Mouse (Mus musculus) liver, embryonic 14.5 days (tissue): ENCODE results near the gene Cgnl1. TPM values are rescaled to one million over a fixed set of nuclear protein-coding genes. Genes with fewer than 3 reads are reported as not detected.

Source experiments
- ATAC-seq: fragments of 200-750 bp; cut with Nextera tagmentation; 2 replicates; pipeline ENCODE4 v1.8.0; 2017; ENCODE audit warnings: moderate number of reproducible peaks, mild to moderate bottlenecking, moderate library complexity; ENCODE audit not compliant: insufficient read depth
- DNase-seq, 3 experiments: peaks; one replicate each; pipeline ENCODE4 v3.0.0-alpha.2; 2012 to 2013; ENCODE audit warnings: low read depth in 3 of 3, low spot score in 3 of 3
- H3K27ac ChIP-seq: fragments of 300-500 bp; sonication (generic); 2 replicates; pipeline ENCODE4 v1.5.1; 2014; ENCODE audit warnings: moderate library complexity, mild to moderate bottlenecking, control low read depth, inconsistent platforms
- H3K27me3 ChIP-seq: fragments of 300-500 bp; sonication (generic); 2 replicates; pipeline ENCODE4 v1.6.1; 2014; ENCODE audit warnings: mild to moderate bottlenecking, low read length, moderate library complexity; ENCODE audit not compliant: control insufficient read depth, insufficient read depth
- H3K36me3 ChIP-seq: fragments of 300-500 bp; sonication (generic); replicated peaks from 2 replicates; pipeline ENCODE4 v1.6.1; 2014; ENCODE audit warnings: low read depth; ENCODE audit not compliant: control insufficient read depth, insufficient read depth
- H3K4me1 ChIP-seq, 2 experiments: fragments of 200-500 bp in 1 of 2; fragments of 300-500 bp in 1 of 2; sonication (generic) in 1 of 2; replicated peaks; 2 replicates each; pipeline ENCODE4 v1.6.1; 2012 to 2014; ENCODE audit warnings: antibody characterized with exemption in 1 of 2, inconsistent platforms in 1 of 2, low read length in 1 of 2; ENCODE audit not compliant: control insufficient read depth in 2 of 2, insufficient read depth in 2 of 2
- H3K4me2 ChIP-seq: fragments of 300-500 bp; sonication (generic); 2 replicates; pipeline ENCODE4 v1.6.1; 2014; ENCODE audit warnings: low read depth, mild to moderate bottlenecking, control low read depth, moderate library complexity
- H3K4me3 ChIP-seq, 2 experiments: fragments of 200-500 bp in 1 of 2; fragments of 300-500 bp in 1 of 2; sonication (generic) in 1 of 2; 2 replicates each; pipeline ENCODE4 v1.5.1; 2012 to 2014; ENCODE audit warnings: low read depth in 2 of 2, low read length in 2 of 2, mild to moderate bottlenecking in 2 of 2, control low read depth in 1 of 2, inconsistent platforms in 1 of 2, moderate library complexity in 1 of 2; ENCODE audit not compliant: insufficient read depth in 1 of 2
- H3K9ac ChIP-seq: fragments of 300-500 bp; sonication (generic); replicated peaks from 2 replicates; pipeline ENCODE4 v1.6.1; 2014; ENCODE audit warnings: mild to moderate bottlenecking, control low read depth, moderate library complexity
- H3K9me3 ChIP-seq: fragments of 300-500 bp; sonication (generic); 2 replicates; pipeline ENCODE4 v1.6.1; 2016; ENCODE audit warnings: low read length, mixed read lengths; ENCODE audit not compliant: control insufficient read depth
- CTCF ChIP-seq: IDR thresholded peaks from 2 replicates; pipeline ENCODE4 v1.5.1; 2016; ENCODE audit warnings: antibody characterized with exemption, low read depth, control low read depth
- EP300 ChIP-seq: IDR thresholded peaks from 2 replicates; pipeline ENCODE4 v1.6.1; 2016; ENCODE audit warnings: antibody characterized with exemption, low read depth
- WGBS: fragments of 180-500 bp; shearing (Covaris S2); extraction: QIAGEN DNeasy Blood & Tissue Kit; methylation state at CpG from one replicate; pipeline ENCODE4 v1.1.7; 2014; ENCODE audit not compliant: insufficient replicate concordance; 5-methylcytosine and 5-hydroxymethylcytosine counted together
- polyA plus RNA-seq, 2 experiments: library from polyadenylated mRNA; depleted of rRNA in 1 of 2; stranded (reverse) in 1 of 2; unstranded in 1 of 2; fragments of >200 nt; fragmentation: Nextera tagmentation in 1 of 2; extraction: Ambion mirVana in 1 of 2; gene quantifications; 2 replicates each; pipeline versions ENCODE4 v1.2.1 to v1.2.3; 2012 to 2014

The Cgnl1 gene
- polyA plus RNA-seq, 2 experiments = 1.2 to 1.8 TPM

DNA sequence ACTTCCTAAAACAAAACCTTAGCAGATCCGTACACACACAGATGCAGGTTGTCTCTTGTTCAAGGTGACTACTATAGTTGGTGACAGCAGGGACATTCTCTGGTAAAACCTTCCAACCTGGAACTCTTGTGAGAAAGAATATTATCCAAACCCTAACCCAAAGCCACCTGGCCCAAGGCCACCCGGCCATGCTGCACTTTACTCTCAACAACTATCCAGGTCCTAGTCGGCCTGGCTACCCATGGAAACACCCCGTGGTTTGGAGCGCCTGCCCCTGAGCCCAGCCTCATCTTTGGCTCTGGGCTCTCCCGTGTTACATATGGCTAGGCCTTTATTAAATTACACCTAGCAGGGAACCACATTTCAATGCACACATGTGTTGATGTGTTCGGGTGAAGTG lies 35.5 kb downstream of the Cgnl1 start:
- H3K27ac ChIP-seq = no peak overlapping the region
- H3K4me2 ChIP-seq = no peak overlapping the region
- H3K4me1 ChIP-seq = peaks cover 0 to 4% of the 10 kb centered on the region in 2 experiments; a peak in 1 of 4 replicates
- no peaks in the 10 kb centered on the region for H3K27me3 ChIP-seq
- no peak for ATAC-seq
- H3K4me3 ChIP-seq = no peak overlapping the region
- no peaks in the 10 kb centered on the region for H3K9me3 ChIP-seq
- TF ChIP-seq CTCF (no peak), EP300 (no peak)
- no peaks in the 10 kb centered on the region for H3K36me3 ChIP-seq
- 62% methylated on average over 7 of the region's 7 CpGs for WGBS
- H3K9ac ChIP-seq = no peak overlapping the region
- DNase-seq = no peak

DNA sequence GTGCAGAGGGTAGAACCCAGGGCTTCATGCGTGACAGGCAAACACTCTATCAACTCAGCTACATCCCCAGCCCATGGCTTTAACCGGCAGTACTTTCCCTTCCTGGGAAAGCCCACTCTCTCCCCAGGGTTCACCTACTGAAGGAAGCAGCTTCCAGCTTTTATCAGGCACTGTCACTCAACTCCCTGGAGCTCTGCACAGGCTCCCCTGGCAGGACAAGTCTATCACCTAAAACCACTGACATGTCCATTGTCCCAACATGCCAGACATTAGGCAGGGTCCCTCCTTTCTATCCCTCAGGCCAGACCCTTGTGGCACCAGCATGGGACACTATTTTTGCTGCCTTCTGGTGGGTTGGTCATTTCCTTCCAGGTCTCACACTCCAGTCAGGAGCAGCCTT lies 37.8 kb downstream of the Cgnl1 start:
- H3K9me3 ChIP-seq = no peaks in the 10 kb centered on the region
- TF ChIP-seq EP300 = no peak
- no peak for TF ChIP-seq CTCF
- no peak for DNase-seq
- no peak for ATAC-seq
- H3K27ac ChIP-seq = no peak overlapping the region
- H3K9ac ChIP-seq = no peak overlapping the region
- H3K4me2 ChIP-seq = no peak overlapping the region
- H3K36me3 ChIP-seq = no peaks in the 10 kb centered on the region
- WGBS = 50% methylated on average over 2 of the region's 2 CpGs
- H3K4me1 ChIP-seq = peaks cover 0 to 4% of the 10 kb centered on the region in 2 experiments; a peak in 1 of 4 replicates
- H3K27me3 ChIP-seq = no peaks in the 10 kb centered on the region
- H3K4me3 ChIP-seq = no peak overlapping the region

DNA sequence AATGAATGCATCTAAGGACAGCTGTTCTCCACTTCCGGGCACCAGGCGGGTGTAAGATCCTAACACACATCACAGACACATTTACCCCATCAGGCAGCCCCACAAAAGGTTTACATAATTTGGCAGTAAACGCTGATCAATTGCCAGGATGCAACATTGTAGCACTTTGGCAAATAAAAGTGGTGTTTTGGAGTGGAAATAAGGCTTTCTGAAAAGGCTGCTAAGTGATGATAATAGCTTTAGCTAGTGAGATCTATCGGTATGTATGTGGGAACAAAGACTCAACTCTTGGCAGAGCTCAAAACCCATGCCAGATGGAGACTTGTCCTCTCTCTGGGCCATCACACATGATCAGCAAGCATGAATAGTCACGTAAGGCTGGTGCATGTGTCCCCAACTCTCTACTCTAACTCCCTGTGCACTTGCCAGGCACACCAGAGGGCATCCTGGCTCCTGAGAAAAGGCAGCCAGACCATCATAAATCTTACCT lies 42.5 kb downstream of the Cgnl1 start:
- H3K9me3 ChIP-seq = no peaks in the 10 kb centered on the region
- H3K36me3 ChIP-seq = no peaks in the 10 kb centered on the region
- H3K4me3 ChIP-seq = no peak overlapping the region
- no peak overlapping the region for H3K27ac ChIP-seq
- DNase-seq (no peak), ATAC-seq (no peak)
- H3K4me1 ChIP-seq = no peaks in the 10 kb centered on the region
- no peak overlapping the region for H3K4me2 ChIP-seq
- H3K27me3 ChIP-seq = no peaks in the 10 kb centered on the region
- H3K9ac ChIP-seq = no peak overlapping the region
- TF ChIP-seq CTCF = no peak
- no peak for TF ChIP-seq EP300
- WGBS = 67% methylated on average over 5 of the region's 5 CpGs

DNA sequence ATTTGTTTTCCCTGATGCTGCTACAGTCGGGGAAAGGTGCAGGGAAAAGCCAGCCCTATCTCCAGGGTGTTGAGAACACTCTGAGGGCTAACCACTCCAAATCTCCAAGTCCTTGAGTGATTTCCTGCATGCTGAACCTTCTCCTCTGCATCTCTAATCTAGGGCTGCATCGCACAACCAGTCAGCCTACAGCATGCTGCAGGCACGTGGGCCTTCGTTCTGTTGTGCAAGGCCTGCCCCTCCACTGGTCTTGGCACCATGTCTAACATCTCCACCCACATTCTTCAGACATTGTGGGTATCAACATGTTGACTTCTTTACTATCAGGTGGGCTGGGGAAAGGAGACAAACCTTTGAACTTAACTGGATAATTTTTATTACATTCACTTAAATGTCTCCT lies 44.2 kb downstream of the Cgnl1 start:
- TF ChIP-seq EP300 (no peak), CTCF (no peak)
- no peaks in the 10 kb centered on the region for H3K9me3 ChIP-seq
- no peak overlapping the region for H3K4me2 ChIP-seq
- 48% methylated on average over 4 of the region's 4 CpGs for WGBS
- H3K27ac ChIP-seq = no peak overlapping the region
- H3K27me3 ChIP-seq = no peaks in the 10 kb centered on the region
- DNase-seq (no peak), ATAC-seq (no peak)
- H3K4me3 ChIP-seq = no peak overlapping the region
- no peaks in the 10 kb centered on the region for H3K36me3 ChIP-seq
- H3K9ac ChIP-seq = no peak overlapping the region
- no peaks in the 10 kb centered on the region for H3K4me1 ChIP-seq

DNA sequence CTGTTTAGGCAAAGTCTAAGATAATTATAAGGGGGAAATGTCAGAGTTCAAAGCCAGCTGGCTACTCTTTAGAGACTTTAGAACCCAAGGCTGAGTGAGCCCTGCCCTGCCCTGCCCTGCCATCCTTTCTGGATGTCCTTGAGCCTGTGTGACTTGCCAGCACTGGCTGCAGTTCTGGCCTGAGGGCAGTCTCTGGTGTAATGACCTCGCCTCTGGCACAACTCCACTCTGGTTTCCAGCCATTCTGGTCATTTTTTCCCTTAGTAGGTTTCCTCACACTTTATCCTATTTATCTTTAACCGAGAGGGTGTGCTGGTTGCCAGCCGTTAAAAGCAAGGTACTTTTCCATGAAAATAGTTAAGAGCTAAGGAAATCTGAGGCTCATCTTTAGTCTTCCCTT lies 45.3 kb downstream of the Cgnl1 start:
- Histone ChIP-seq H3K9ac (no peak overlapping the region), H3K36me3 (no peaks in the 10 kb centered on the region), H3K9me3 (no peaks in the 10 kb centered on the region), H3K4me1 (no peaks in the 10 kb centered on the region), H3K4me3 (no peak overlapping the region), H3K4me2 (no peak overlapping the region), H3K27me3 (no peaks in the 10 kb centered on the region), H3K27ac (no peak overlapping the region)
- ATAC-seq = no peak
- WGBS = 53% methylated on average over 3 of the region's 3 CpGs
- DNase-seq = no peak
- TF ChIP-seq CTCF (no peak), EP300 (no peak)
